Mouse (Mus musculus): ENCODE results near the gene Rbm17. TPM values are rescaled to one million over a fixed set of nuclear protein-coding genes. Genes with fewer than 3 reads are reported as not detected.

The Rbm17 gene
- polyA plus RNA-seq, 1 experiment: 133 TPM

DNA sequence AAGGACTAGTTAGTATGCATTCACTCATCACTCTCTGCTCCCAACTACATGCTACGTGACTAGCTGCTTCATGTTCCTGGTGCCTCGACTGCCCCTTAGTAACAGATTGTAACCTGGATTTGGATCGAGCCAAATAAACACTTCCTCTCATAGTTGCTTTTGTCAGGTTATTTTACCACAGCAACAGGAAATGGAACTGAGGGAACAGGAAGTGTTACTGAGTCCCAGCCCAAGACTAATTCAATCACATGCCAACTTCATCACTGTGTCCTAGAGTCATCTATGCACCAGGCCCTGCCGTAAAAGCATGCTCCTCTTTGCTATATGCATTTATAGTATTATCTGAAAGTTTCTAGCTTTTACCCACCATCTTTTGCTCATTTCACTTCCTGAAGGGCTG, 16.0 kb downstream of the Rbm17 start:
- no peak for TF ChIP-seq CTCF (IDR thresholded peaks at IDR 0.05; ENCODE audit: borderline replicate concordance, extremely low read depth, insufficient read depth, insufficient read length)
- TF ChIP-seq POLR2A (IDR thresholded peaks at IDR 0.05; ENCODE audit: borderline replicate concordance, extremely low read depth, insufficient read depth, insufficient read length, poor library complexity, severe bottlenecking): no peak
- no peak for DNase-seq (ENCODE audit: low read depth)

DNA sequence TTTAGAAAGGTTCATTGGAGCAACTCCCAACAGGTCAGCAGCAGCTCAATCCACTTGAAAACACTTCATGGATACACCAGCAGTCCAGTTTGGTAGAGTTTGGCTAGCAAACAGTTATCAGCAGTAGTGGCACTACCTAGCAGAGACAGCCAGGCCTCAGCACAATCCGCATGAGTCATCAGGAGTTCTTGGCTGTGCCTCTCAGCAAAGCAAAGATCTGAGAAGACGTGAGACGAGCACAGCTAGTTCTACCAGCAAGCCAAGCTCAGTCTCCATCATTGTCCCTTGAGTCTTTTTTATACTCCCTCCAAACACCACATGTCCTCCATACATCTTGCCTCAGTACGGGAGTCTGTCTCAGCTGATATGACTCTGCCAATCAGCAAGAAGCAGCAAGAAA, 24.6 kb downstream of the Rbm17 start:
- no peak for TF ChIP-seq POLR2A (IDR thresholded peaks at IDR 0.05; ENCODE audit: borderline replicate concordance, extremely low read depth, insufficient read depth, insufficient read length, poor library complexity, severe bottlenecking)
- no peak for TF ChIP-seq CTCF (IDR thresholded peaks at IDR 0.05; ENCODE audit: borderline replicate concordance, extremely low read depth, insufficient read depth, insufficient read length)
- no peak for DNase-seq (ENCODE audit: low read depth)

- DNase-seq (ENCODE audit: low read depth): no peak
- no peak for TF ChIP-seq POLR2A (IDR thresholded peaks at IDR 0.05; ENCODE audit: borderline replicate concordance, extremely low read depth, insufficient read depth, insufficient read length, poor library complexity, severe bottlenecking)
- TF ChIP-seq CTCF (IDR thresholded peaks at IDR 0.05; ENCODE audit: borderline replicate concordance, extremely low read depth, insufficient read depth, insufficient read length): no peak
These were observed 25.8 kb downstream of the Rbm17 start for GRCm38 (mm10) chr2:11578187-11578586.

- DNase-seq (ENCODE audit: low read depth): no peak
- TF ChIP-seq POLR2A (IDR thresholded peaks at IDR 0.05; ENCODE audit: borderline replicate concordance, extremely low read depth, insufficient read depth, insufficient read length, poor library complexity, severe bottlenecking): no peak
- no peak for TF ChIP-seq CTCF (IDR thresholded peaks at IDR 0.05; ENCODE audit: borderline replicate concordance, extremely low read depth, insufficient read depth, insufficient read length)
These were observed 30.3 kb downstream of the Rbm17 start for GRCm38 (mm10) chr2:11573684-11574083.

GRCm38 (mm10) chr2:11571004-11571535, 32.9 kb downstream of the Rbm17 start:
- no peak for DNase-seq (ENCODE audit: low read depth)
- TF ChIP-seq CTCF (IDR thresholded peaks at IDR 0.05; ENCODE audit: borderline replicate concordance, extremely low read depth, insufficient read depth, insufficient read length) (no peak), POLR2A (IDR thresholded peaks at IDR 0.05; ENCODE audit: borderline replicate concordance, extremely low read depth, insufficient read depth, insufficient read length, poor library complexity, severe bottlenecking) (no peak)

GRCm38 (mm10) chr2:11568471-11568870, 35.5 kb downstream of the Rbm17 start:
- TF ChIP-seq POLR2A (IDR thresholded peaks at IDR 0.05; ENCODE audit: borderline replicate concordance, extremely low read depth, insufficient read depth, insufficient read length, poor library complexity, severe bottlenecking): no peak
- no peak for TF ChIP-seq CTCF (IDR thresholded peaks at IDR 0.05; ENCODE audit: borderline replicate concordance, extremely low read depth, insufficient read depth, insufficient read length)
- no peak for DNase-seq (ENCODE audit: low read depth)

DNA sequence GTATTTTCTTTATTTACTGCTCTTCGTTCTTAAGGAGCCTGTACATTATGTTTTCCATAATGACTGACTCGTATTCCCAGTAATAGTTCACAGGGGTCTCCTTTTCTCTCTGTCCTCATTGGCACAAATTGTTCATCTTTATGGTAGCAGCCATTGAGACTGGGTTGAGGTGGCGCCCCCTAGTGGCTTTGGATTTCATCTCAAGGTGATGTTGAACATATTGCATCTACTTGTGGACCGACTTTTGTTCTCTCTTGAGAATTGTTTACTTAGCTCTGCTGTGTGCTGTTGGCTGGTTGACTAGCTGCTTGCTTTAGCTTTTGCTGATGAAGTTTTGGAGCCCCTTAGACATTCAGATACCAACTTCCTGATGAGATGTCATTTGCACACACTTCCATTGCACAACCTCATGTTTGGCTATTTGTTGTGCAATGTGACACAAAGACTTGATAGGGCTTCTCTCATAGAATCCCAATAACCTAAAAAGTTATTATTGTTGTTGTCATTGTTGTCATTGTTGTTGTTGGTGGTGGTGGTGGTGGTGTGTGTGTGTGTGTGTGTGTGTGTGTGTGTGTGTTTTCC, 36.1 kb downstream of the Rbm17 start:
- peak; percentile 24 for DNase-seq (ENCODE audit: low read depth)

GRCm38 (mm10) chr2:11566898-11567297, 37.1 kb downstream of the Rbm17 start:
- TF ChIP-seq CTCF (IDR thresholded peaks at IDR 0.05; ENCODE audit: borderline replicate concordance, extremely low read depth, insufficient read depth, insufficient read length) (no peak), POLR2A (IDR thresholded peaks at IDR 0.05; ENCODE audit: borderline replicate concordance, extremely low read depth, insufficient read depth, insufficient read length, poor library complexity, severe bottlenecking) (no peak)

More for the DNA sequence above, 36.1 kb downstream of the Rbm17 start:
- TF ChIP-seq POLR2A (IDR thresholded peaks at IDR 0.05; ENCODE audit: borderline replicate concordance, extremely low read depth, insufficient read depth, insufficient read length, poor library complexity, severe bottlenecking): no peak
- peak; percentile 40; the same call in 1 of the 2 replicates for TF ChIP-seq CTCF (IDR thresholded peaks at IDR 0.05; ENCODE audit: borderline replicate concordance, extremely low read depth, insufficient read depth, insufficient read length)

DNA sequence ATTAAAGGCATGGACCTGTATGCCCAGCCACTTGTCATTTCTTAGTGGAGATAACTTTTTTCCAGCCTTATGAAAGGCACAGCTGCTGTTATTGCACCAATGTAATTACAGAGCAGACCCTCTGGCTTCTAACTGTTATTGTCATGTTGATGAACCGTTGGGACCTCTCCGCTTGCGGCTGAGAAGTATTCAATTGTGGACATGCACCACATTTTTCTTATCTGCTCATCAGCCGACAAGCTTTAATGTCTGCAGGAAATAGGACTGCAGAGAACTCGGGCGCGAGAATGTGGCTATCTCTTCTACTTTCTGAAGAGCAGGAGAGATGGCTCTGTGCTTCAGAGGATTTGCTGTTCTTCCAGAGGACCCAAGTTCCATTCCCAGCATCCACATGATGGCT, 37.7 kb downstream of the Rbm17 start:
- TF ChIP-seq POLR2A (IDR thresholded peaks at IDR 0.05; ENCODE audit: borderline replicate concordance, extremely low read depth, insufficient read depth, insufficient read length, poor library complexity, severe bottlenecking): no peak
- no peak for TF ChIP-seq CTCF (IDR thresholded peaks at IDR 0.05; ENCODE audit: borderline replicate concordance, extremely low read depth, insufficient read depth, insufficient read length)
- DNase-seq (ENCODE audit: low read depth): peak; percentile 34

More at GRCm38 (mm10) chr2:11566898-11567297, 37.1 kb downstream of the Rbm17 start:
- no peak for DNase-seq (ENCODE audit: low read depth)

DNA sequence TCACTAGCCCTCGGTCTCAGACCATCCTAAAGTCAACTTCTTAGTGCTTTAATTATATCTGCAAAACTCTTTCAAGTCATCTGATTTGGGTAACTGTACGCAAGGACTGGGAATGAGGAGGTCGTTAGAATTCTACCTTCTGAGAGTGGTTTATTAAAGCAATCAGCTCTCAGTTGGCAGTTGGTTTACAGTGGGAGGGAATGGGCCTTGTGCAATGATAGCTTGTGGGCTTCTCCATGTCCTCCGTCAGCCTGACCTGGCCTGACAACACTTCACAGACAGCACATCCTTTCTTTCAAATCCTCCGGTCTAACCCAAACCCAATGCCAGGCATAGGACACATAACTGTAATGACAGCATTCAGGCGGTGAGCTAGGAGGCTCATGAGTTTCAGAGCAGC, 39.2 kb downstream of the Rbm17 start:
- TF ChIP-seq CTCF (IDR thresholded peaks at IDR 0.05; ENCODE audit: borderline replicate concordance, extremely low read depth, insufficient read depth, insufficient read length) (no peak), POLR2A (IDR thresholded peaks at IDR 0.05; ENCODE audit: borderline replicate concordance, extremely low read depth, insufficient read depth, insufficient read length, poor library complexity, severe bottlenecking) (no peak)

DNA sequence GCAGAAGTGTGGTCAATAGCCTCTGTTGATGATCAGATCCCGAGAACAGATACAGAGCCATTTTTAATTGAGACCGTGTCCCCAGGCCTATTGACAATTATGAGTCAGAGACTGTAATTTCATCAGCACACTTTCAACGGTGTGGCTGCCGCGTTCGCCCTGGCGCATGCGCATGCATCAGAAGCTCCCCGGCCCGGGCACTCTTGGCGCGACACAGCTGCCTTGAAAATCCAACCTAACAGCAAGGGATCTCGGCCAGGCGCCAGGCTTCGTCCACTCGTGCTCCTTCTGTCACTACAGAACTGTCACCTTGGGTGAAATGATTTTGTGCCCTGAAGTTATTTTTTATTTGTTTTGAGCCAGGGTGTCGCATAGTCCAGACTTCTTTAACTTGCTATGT, 40.7 kb downstream of the Rbm17 start:
- no peak for DNase-seq (ENCODE audit: low read depth)
- TF ChIP-seq CTCF (IDR thresholded peaks at IDR 0.05; ENCODE audit: borderline replicate concordance, extremely low read depth, insufficient read depth, insufficient read length): no peak
- no peak for TF ChIP-seq POLR2A (IDR thresholded peaks at IDR 0.05; ENCODE audit: borderline replicate concordance, extremely low read depth, insufficient read depth, insufficient read length, poor library complexity, severe bottlenecking)

More for the DNA sequence above, 39.2 kb downstream of the Rbm17 start:
- DNase-seq (ENCODE audit: low read depth): no peak

DNA sequence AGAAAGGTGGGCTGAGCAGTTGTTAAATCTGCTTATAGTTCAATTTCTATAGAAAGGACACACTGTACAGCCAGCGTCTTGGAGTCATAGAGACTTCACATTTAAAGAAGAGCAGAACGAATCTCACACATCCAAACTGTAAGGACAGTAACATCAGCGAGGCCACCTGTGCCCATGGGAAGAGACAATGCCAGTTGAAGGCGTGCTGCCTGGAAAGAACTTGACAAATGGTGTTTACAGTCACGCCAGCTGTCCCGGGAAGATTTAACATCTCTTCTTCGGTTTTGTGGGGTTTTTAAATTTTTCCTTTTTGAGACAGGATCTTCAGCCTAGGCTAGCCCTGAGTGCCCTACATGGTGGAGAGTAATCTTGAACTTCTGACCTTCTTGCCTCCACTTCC, 45.3 kb downstream of the Rbm17 start:
- no peak for TF ChIP-seq CTCF (IDR thresholded peaks at IDR 0.05; ENCODE audit: borderline replicate concordance, extremely low read depth, insufficient read depth, insufficient read length)
- DNase-seq (ENCODE audit: low read depth): no peak

Measured in brain, embryonic 14.5 days (tissue).